Mouse (Mus musculus): ENCODE data around the gene Tdpoz1. TPM values are rescaled to one million over a fixed set of nuclear protein-coding genes. Genes with fewer than 3 reads are reported as not detected.

Gene Tdpoz1
- not detected for polyA plus RNA-seq (2017; shearing (Covaris generic))

GRCm38 (mm10) chr3:93676210-93676609, at the start of gene Tdpoz1:
Gene Tdpoz1, minus strand, starts transcription at chr3:93676310.

GRCm38 (mm10) chr3:93692970-93693369, 16.9 kb upstream of the Tdpoz1 start, which contains the start of gene Gm37596:
Gene Gm37596, minus strand, starts transcription at chr3:93693070.

GRCm38 (mm10) chr3:93652586-93652985, 23.5 kb downstream of the Tdpoz1 start, which contains the start of gene Tdpoz2:
Gene Tdpoz2, minus strand, starts transcription at chr3:93652686.

Other genes with a start within 250 kb of the Tdpoz1 start
- 0.06 TPM for gene Tchh, start 234.0 kb downstream of the Tdpoz1 start, polyA plus RNA-seq (2017; shearing (Covaris generic))
- gene Tchhl1, start 207.6 kb downstream of the Tdpoz1 start, polyA plus RNA-seq (2017; shearing (Covaris generic)), result not detected
- gene S100a11, start 155.8 kb downstream of the Tdpoz1 start, polyA plus RNA-seq (2017; shearing (Covaris generic)), result 876 TPM
- 1,518 TPM for gene S100a10, start 121.2 kb downstream of the Tdpoz1 start, polyA plus RNA-seq (2017; shearing (Covaris generic))
- not detected for gene Tdpoz2, start 23.6 kb downstream of the Tdpoz1 start, polyA plus RNA-seq (2017; shearing (Covaris generic))
- not detected for gene Gm37596, start 16.8 kb upstream of the Tdpoz1 start, polyA plus RNA-seq (2017; shearing (Covaris generic))
- gene Gm5773, start 96.7 kb upstream of the Tdpoz1 start, polyA plus RNA-seq (2017; shearing (Covaris generic)), result not detected
- not detected for gene Tdpoz4, start 120.1 kb upstream of the Tdpoz1 start, polyA plus RNA-seq (2017; shearing (Covaris generic))
- gene Tdpoz3, start 149.7 kb upstream of the Tdpoz1 start, polyA plus RNA-seq (2017; shearing (Covaris generic)), result not detected

Data from activated CD4-positive, CD25-positive, alpha-beta regulatory T cell, adult 9 weeks (primary cell).